Mouse (Mus musculus) hindbrain, embryonic 15.5 days (tissue): ENCODE measurements around the gene Tcf7. TPM values are rescaled to one million over a fixed set of nuclear protein-coding genes. Genes with fewer than 3 reads are reported as not detected.
A peak's percentile ranks its signal among the peaks of the same experiment; 100 is the strongest.

ENCODE experiments used
- ATAC-seq: fragments of 200-750 bp; cut with Nextera tagmentation; 2 replicates; pipeline ENCODE4 v1.8.0; 2017; ENCODE audit warnings: low read depth, moderate number of reproducible peaks, moderate TSS enrichment; ENCODE audit not compliant: low FRiP score
- H3K27ac ChIP-seq: fragments of 300-500 bp; sonication (generic); replicated peaks from 2 replicates; pipeline ENCODE4 v1.5.1; 2015; ENCODE audit warnings: mild to moderate bottlenecking, inconsistent platforms
- H3K27me3 ChIP-seq: fragments of 300-500 bp; sonication (generic); 2 replicates; pipeline ENCODE4 v1.6.1; 2015; ENCODE audit warnings: control low read depth, inconsistent platforms
- H3K36me3 ChIP-seq: fragments of 300-500 bp; sonication (generic); 2 replicates; pipeline ENCODE4 v1.6.1; 2015; ENCODE audit warnings: control low read depth, inconsistent platforms
- H3K4me1 ChIP-seq: fragments of 300-500 bp; sonication (generic); replicated peaks from 2 replicates; pipeline ENCODE4 v1.6.1; 2015; ENCODE audit warnings: control low read depth, inconsistent platforms
- H3K4me2 ChIP-seq: fragments of 300-500 bp; sonication (generic); 2 replicates; pipeline ENCODE4 v1.6.1; 2015; ENCODE audit warnings: moderate library complexity, mild to moderate bottlenecking, inconsistent platforms
- H3K4me3 ChIP-seq: fragments of 300-500 bp; sonication (generic); 2 replicates; pipeline ENCODE4 v1.5.1; 2015; ENCODE audit warnings: mild to moderate bottlenecking, inconsistent platforms
- H3K9ac ChIP-seq: fragments of 300-500 bp; sonication (generic); 2 replicates; pipeline ENCODE4 v1.6.1; 2015; ENCODE audit warnings: inconsistent platforms
- H3K9me3 ChIP-seq: fragments of 300-500 bp; sonication (generic); 2 replicates; pipeline ENCODE4 v1.6.1; 2016; ENCODE audit warnings: control low read depth, inconsistent platforms
- WGBS: fragments of 180-500 bp; shearing (Covaris S2); methylation state at CpG from one replicate; pipeline ENCODE4 v1.1.7; 2015; 5-methylcytosine and 5-hydroxymethylcytosine counted together
- polyA plus RNA-seq: library from polyadenylated mRNA; unstranded; fragments of >200 nt; fragmentation: Nextera tagmentation; extraction: Ambion mirVana; gene quantifications from 2 replicates; pipeline ENCODE4 v1.2.1, GENCODE M21; 2015

Tcf7 gene
- polyA plus RNA-seq, 1 experiment from 2014 or later: 5.8 TPM

DNA sequence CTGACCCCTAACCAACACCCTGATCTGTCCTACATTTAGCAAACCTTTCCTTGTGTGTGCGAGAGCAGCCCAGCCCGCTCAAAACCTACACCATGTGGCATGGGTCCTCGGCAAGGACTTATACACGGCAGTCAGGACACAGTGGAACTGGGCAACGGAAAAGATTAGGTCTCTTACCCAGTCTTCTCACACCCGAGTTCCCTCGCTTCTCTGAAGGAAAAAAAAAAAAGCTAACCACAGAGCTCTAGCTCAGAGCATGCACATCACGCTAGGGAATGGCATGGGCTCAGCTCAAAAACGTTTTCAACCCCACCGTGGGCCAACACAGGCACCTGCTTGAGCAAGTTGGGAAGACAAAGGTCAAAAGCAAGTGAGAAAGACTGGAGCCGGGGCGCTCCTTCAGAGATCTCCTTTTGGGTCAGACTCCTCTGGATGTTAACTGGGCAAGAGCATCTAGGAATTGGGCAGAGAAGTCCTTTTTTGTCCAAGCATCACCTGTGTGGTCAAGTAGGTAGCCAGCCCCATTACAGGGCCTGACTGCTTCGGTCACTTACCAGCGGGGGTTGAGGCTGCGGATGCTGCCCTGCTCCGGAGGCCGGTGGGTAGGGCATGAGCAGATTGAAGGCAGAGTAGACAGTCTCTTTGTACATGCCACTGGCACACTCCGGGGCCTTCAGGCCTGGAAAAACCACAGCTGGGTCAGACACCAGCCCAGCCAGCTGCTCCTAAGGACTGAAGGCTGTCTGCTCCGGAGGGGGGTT is 1.1 kb downstream of the Tcf7 start:
- H3K4me2 ChIP-seq: peak overlapping the region; percentile 96
- ATAC-seq: no peak
- no peak overlapping the region for H3K27ac ChIP-seq
- WGBS: 69% methylated on average over 19 of the region's 19 CpGs
- H3K36me3 ChIP-seq: no peaks in the 10 kb centered on the region
- peaks cover 36% of the 10 kb centered on the region for H3K27me3 ChIP-seq
- H3K9me3 ChIP-seq: no peaks in the 10 kb centered on the region
- peak overlapping the region; percentile 69 for H3K4me3 ChIP-seq
- no peak overlapping the region for H3K9ac ChIP-seq
- H3K4me1 ChIP-seq: peaks cover 30% of the 10 kb centered on the region

DNA sequence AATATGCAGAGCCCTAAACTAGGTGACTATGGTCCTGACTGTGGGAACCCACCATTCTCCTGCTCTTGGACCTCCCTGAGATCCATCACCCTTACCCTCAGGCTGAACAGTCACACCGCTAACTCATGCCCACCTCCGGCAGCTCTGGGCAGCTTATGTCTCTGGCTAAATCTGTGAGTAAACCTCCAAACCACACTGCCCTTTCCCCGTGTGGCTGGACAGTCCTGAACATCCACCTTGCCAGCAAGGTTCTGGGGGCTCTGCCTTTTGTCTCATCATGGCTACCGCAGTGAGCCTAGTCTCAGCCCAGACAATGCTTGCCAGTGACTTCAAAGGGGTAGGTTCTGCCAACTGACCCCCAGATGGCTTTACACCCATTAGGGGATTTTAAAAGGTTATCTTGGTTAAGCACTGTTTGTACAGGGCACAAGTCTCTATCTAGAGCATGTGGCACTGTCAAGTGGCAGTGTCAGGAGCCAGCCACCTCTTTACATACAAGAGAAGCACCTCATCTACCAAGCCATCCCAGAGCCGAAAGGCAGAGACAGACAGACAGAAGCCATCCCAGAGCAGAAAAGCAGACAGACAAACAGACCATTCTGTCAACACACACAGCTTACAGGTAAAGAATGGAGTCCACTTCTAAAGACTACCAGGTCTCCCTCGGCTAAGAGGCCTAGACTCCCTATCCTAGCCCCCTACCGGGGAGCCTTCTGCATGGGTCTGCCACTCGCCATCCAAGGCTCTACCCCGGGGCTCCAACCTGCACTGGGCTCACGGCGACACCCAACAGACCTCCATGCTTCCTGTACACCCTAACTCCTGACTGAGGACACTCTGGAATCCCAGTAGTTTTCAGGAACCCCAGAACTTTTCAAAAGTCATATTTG is 2.0 kb downstream of the Tcf7 start:
- WGBS: 93% methylated on average over 11 of the region's 11 CpGs
- Histone ChIP-seq H3K9me3 (no peaks in the 10 kb centered on the region), H3K9ac (no peak overlapping the region), H3K4me1 (peaks cover 24% of the 10 kb centered on the region), H3K27me3 (peaks cover 30% of the 10 kb centered on the region), H3K4me3 (no peak overlapping the region), H3K27ac (no peak overlapping the region), H3K36me3 (no peaks in the 10 kb centered on the region), H3K4me2 (no peak overlapping the region)
- no peak for ATAC-seq

DNA sequence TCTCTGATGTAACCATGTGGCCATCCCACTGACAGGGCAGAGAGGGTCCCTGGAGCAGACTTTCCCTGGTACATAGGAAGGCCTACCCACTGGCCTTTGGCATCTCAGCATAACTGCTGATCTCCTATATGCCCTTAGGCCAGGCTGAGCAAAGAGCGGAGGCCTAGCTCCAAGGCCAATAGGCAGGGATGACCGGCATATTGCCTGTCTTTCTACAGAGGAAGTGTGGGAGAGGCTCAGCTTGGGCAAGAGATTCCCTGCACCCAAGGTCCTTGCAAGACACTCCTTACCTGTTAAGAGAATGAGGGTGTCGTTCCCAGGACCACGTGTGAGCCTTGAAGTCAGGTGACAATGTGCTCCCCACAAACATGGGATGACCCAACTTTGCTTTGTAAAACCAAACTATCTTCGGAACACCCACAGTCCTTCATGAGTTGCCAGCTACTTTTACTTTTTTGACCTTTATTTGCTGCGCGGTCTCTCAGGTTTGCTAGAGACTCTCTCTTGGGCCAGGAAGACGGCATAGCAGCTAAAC is 3.1 kb downstream of the Tcf7 start:
- no peak overlapping the region for H3K4me3 ChIP-seq
- 93% methylated on average over 8 of the region's 8 CpGs for WGBS
- H3K27me3 ChIP-seq: peaks cover 19% of the 10 kb centered on the region
- H3K9ac ChIP-seq: no peak overlapping the region
- no peaks in the 10 kb centered on the region for H3K9me3 ChIP-seq
- no peak overlapping the region for H3K27ac ChIP-seq
- H3K4me2 ChIP-seq: no peak overlapping the region
- peaks cover 23% of the 10 kb centered on the region for H3K4me1 ChIP-seq
- no peaks in the 10 kb centered on the region for H3K36me3 ChIP-seq
- no peak for ATAC-seq

DNA sequence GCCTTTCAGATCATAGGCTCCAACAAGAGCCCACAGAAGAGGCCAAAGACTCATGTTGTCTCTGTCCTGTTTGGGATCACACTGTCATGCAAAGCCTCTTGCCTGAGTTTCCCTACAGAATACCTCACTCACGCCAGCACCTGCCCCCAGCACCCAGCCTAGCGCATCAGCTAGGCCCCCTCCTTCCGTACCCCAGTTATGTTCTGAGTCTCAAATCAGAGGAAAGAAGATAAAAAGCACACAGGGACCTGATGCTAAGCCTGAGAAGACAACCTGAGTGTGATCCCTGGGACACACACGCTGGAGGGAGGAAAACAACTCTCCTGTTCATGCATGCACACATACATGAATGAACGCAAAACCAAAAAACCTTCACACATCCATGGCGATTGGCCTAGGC is 3.8 kb downstream of the Tcf7 start:
- Histone ChIP-seq H3K4me3 (no peak overlapping the region), H3K4me2 (no peak overlapping the region), H3K27me3 (peaks cover 13% of the 10 kb centered on the region), H3K36me3 (no peaks in the 10 kb centered on the region), H3K9ac (no peak overlapping the region), H3K4me1 (peaks cover 16% of the 10 kb centered on the region), H3K27ac (no peak overlapping the region), H3K9me3 (no peaks in the 10 kb centered on the region)
- 98% methylated on average over 6 of the region's 6 CpGs for WGBS
- ATAC-seq: no peak

- Histone ChIP-seq H3K27me3 (peaks cover 5% of the 10 kb centered on the region; the same call in 1 of the 2 replicates), H3K27ac (no peak overlapping the region), H3K4me2 (no peak overlapping the region), H3K9me3 (no peaks in the 10 kb centered on the region), H3K4me1 (peaks cover 7% of the 10 kb centered on the region), H3K4me3 (no peak overlapping the region), H3K36me3 (no peaks in the 10 kb centered on the region), H3K9ac (no peak overlapping the region)
- no peak for ATAC-seq
- 94% methylated on average over 3 of the region's 3 CpGs for WGBS
Observed at GRCm38 (mm10) chr11:52278164-52278563, 4.7 kb downstream of the Tcf7 start.

DNA sequence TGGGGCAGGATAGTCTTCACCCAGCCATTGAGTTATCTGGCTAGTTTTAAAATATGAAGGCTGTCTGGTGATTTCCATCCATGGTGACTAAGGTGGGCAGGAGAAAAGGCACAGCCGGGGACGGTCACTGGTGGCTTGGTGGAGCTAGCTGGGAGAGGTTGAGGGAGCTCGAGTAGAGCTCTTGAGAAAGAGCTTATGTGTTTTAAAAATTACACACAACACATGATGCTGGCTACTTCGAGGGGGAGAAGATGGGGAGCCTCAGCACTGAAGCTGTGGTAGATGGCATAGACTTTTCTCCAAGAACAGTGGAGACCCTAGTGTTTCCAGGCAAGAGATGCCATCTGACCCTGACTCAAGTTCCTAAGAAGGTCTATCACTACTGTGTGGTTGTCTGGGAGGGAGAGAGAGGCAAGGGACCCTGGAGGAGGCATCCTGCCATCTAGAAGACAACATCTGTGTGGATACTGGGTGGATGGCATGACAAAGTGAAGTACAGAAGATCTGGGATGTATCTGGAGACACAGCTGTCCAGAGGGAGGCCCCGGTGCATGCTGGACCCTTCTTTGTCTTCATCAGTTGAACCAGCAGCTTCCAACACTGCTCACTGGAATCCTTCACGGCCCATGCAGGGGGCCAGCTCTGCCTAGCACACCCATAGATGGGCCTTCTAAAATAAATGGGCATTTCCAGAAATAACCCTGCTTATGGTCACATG is 5.2 kb downstream of the Tcf7 start:
- peaks cover 1% of the 10 kb centered on the region; the same call in 1 of the 2 replicates for H3K27me3 ChIP-seq
- no peak overlapping the region for H3K9ac ChIP-seq
- H3K9me3 ChIP-seq: no peaks in the 10 kb centered on the region
- peaks cover 8% of the 10 kb centered on the region for H3K4me1 ChIP-seq
- WGBS: 92% methylated on average over 6 of the region's 6 CpGs
- H3K27ac ChIP-seq: no peak overlapping the region
- no peaks in the 10 kb centered on the region for H3K36me3 ChIP-seq
- H3K4me2 ChIP-seq: no peak overlapping the region
- no peak for ATAC-seq
- H3K4me3 ChIP-seq: no peak overlapping the region

DNA sequence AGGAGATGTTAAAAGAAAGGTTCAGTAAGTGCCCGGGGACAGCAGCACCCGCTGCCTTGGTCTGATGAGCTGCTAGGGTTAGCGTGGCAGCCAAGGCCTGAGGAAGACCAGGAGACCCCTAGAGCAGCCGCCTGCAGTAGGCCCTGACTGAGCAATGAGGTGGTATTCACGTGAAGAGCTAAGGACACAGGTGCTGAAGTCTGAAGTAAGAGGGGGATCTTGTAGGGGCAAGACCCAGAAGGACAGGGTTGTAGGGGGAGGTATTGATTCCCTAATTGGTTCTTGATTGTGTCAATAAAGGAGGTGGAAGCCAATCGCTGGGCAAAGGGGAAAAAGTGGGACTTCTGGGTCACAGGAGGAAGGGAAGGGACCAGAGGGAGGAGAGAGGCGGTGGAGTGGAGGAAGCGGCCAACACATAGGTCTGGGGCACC is 5.8 kb downstream of the Tcf7 start:
- 93% methylated on average over 8 of the region's 8 CpGs for WGBS
- no peak overlapping the region for H3K4me2 ChIP-seq
- no peaks in the 10 kb centered on the region for H3K9me3 ChIP-seq
- H3K4me1 ChIP-seq: peaks cover 6% of the 10 kb centered on the region; the same call in 1 of the 2 replicates
- no peak for ATAC-seq
- H3K9ac ChIP-seq: no peak overlapping the region
- no peak overlapping the region for H3K27ac ChIP-seq
- H3K4me3 ChIP-seq: no peak overlapping the region
- H3K27me3 ChIP-seq: no peaks in the 10 kb centered on the region
- no peaks in the 10 kb centered on the region for H3K36me3 ChIP-seq

DNA sequence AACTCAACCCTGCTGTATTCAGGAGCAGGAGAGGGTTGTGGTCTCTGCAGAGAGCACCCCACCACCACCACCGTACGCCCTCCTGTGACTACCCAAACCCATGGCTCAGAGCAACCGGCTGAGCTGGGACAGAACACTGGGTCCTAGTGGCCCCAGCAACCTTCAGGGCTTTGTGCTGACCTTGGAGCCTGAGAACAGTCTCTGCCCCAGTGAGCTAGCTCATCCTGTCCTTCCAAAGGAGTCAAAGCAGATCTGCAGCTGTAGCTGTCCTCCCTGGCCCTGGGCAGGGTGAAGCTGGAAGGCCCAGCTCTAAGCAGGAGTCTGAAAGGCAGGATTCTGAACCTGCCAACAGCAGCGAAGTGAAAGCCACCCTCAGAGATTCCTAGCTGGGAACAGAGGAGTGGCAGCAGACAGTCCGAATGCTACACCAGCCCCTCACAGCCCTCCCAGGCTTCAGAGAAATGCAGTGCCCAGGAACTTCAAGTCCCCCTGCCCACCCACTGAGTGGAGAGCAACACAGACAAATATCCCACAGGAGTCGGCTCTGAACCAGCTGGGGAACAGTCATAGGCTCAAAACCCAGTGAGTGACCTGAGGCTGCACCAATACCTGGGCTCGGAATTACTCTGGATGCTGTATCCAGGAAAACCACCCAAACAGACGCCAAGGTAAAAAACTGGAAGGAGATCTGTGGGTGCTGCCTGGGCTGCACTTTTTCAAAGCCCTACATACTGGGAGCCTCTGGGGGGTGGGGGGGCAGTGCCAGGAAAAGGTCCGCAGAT is 6.8 kb downstream of the Tcf7 start:
- peaks cover 6% of the 10 kb centered on the region; the same call in 1 of the 2 replicates for H3K4me1 ChIP-seq
- 79% methylated on average over 9 of the region's 9 CpGs for WGBS
- H3K9me3 ChIP-seq: no peaks in the 10 kb centered on the region
- H3K36me3 ChIP-seq: no peaks in the 10 kb centered on the region
- H3K4me3 ChIP-seq: no peak overlapping the region
- H3K9ac ChIP-seq: no peak overlapping the region
- no peak overlapping the region for H3K4me2 ChIP-seq
- no peak for ATAC-seq
- H3K27ac ChIP-seq: no peak overlapping the region
- H3K27me3 ChIP-seq: no peaks in the 10 kb centered on the region

DNA sequence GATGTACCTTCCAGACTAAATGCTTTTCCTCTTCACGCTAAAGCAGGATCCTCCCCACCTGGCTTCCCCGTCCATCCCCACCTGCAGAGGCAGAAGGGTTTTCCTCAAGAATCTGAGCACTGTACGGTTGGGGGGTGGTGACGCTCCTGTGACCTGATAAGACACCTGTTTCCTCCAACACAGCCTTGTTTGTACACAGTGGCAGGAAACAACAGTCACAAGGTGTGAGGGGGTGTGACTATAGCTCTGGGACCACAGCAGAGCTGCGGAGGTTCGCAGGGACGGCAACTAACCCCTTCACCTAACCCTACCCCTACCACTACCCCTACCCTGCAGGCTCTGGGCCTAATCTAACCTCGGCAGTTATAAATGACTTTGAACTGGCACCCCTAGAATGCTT is 7.4 kb downstream of the Tcf7 start:
- no peak overlapping the region for H3K4me2 ChIP-seq
- H3K27me3 ChIP-seq: no peaks in the 10 kb centered on the region
- 92% methylated on average over 8 of the region's 8 CpGs for WGBS
- H3K9me3 ChIP-seq: no peaks in the 10 kb centered on the region
- H3K27ac ChIP-seq: no peak overlapping the region
- ATAC-seq: no peak
- no peaks in the 10 kb centered on the region for H3K36me3 ChIP-seq
- H3K4me1 ChIP-seq: peaks cover 6% of the 10 kb centered on the region; the same call in 1 of the 2 replicates
- H3K4me3 ChIP-seq: no peak overlapping the region
- H3K9ac ChIP-seq: no peak overlapping the region

- Histone ChIP-seq H3K4me1 (peaks cover 6% of the 10 kb centered on the region; the same call in 1 of the 2 replicates), H3K9ac (no peak overlapping the region), H3K9me3 (no peaks in the 10 kb centered on the region), H3K4me2 (no peak overlapping the region), H3K36me3 (no peaks in the 10 kb centered on the region), H3K27me3 (no peaks in the 10 kb centered on the region), H3K27ac (no peak overlapping the region), H3K4me3 (no peak overlapping the region)
- 85% methylated on average over 20 of the region's 20 CpGs for WGBS
- no peak for ATAC-seq
Observed at GRCm38 (mm10) chr11:52274456-52275112, 8.2 kb downstream of the Tcf7 start.

GRCm38 (mm10) chr11:52273942-52274330 is 8.9 kb downstream of the Tcf7 start:
- 83% methylated on average over 4 of the region's 4 CpGs for WGBS
- Histone ChIP-seq H3K4me3 (no peak overlapping the region), H3K27me3 (no peaks in the 10 kb centered on the region)

More at GRCm38 (mm10) chr11:52273942-52274330, 8.9 kb downstream of the Tcf7 start:
- Histone ChIP-seq H3K36me3 (no peaks in the 10 kb centered on the region), H3K9me3 (no peaks in the 10 kb centered on the region), H3K9ac (no peak overlapping the region), H3K4me2 (no peak overlapping the region), H3K4me1 (peaks cover 6% of the 10 kb centered on the region; the same call in 1 of the 2 replicates), H3K27ac (no peak overlapping the region)
- no peak for ATAC-seq
